Mouse (Mus musculus): ENCODE data around the gene Mief1.

Gene Mief1

DNA sequence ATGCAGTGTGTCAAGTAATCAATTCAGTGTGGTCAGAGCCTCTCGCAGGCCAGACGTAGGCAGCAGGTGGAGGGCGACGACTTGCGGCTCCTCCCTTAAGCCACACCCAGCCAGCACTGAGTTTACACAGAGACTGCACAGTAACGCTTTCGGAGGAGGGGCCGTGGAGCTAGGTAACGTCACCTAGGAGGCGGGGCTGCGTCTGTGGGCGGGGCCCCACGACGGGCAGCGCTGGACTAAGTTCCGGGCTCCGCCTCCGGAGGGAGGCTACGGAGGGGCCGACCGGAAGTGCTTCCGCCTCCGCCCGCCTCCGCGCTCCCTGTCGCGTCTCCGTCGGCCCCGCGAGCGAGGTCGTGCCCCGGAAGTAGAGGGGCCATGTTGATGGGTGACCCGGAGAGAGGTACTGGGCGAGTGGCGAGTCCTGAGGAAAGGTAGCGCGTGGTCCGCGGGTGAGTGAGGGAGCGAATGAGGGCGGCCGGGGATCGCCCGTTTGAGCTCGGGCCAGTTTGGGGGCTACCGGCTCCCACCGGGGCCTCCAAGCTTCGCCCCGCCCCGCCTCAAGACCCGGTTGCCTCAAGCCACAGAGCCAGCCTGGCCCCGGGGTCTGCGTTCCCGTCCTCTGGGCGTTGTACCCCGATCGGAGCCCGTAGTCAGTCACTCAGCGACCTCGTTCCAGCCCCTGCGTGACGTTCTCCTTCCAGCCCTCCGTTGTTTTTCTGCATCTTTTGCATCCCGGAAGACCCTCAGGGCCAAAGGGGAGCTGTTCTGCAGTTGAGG is at the start of gene Mief1:
Mief1 (plus strand) TSS at position 286 of the 777 bp plus-strand sequence.
- DNase-seq: peak; percentile 95

GRCm38 (mm10) chr15:80188927-80189326 is 44.9 kb upstream of the Mief1 start:
- DNase-seq: no peak

- no peak for DNase-seq
Measured at GRCm38 (mm10) chr15:80190075-80190474, 43.7 kb upstream of the Mief1 start.

DNA sequence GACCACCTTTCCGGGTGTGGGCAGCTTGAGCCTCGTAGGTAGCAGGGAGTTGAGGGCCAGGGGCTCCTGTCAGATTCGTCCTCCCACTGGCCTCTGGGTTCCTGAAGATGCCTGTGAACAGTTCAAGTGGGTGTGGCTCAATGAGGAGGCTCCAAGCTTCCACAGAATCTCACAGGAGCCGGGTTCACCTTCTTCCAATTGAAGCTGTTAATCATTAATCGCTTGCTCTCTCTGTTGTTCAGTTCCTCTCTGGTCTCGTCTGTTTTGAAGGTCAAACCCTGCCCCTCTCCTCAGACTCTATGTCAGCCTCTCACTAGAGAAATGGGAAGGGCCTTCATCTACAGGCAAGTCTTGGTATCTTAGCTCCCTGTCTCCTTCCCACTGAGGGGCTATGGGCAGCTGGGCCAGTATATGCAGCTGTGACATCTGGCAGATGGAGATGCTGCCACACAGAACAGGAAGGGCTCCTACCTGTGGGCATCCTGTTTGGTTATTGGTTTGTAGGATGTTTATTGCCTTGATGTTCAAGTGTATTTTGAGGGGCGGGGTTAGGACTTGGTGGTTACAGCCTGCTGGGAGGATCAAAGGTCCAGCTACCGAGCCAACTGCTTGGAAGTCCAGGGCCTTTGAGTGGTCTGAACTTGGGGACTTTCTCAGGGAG is 42.1 kb upstream of the Mief1 start:
- no peak for DNase-seq

DNA sequence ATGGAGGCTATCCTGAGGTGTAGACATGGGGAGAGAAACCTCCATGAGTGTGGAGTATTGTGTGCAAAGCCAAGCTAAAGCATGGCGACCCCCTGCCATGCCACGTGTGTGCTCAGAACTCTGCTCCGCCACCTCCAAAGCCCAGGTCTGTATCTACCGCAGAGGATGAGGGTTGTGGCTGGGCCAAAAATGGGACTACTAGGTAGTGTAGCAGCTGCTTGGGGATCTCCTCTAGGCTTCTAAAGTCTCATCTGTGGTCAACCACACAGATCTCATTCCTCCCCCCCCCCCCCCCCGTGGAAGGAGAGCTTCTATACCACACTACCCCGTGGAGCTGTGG is 41.6 kb upstream of the Mief1 start:
- DNase-seq: no peak

DNA sequence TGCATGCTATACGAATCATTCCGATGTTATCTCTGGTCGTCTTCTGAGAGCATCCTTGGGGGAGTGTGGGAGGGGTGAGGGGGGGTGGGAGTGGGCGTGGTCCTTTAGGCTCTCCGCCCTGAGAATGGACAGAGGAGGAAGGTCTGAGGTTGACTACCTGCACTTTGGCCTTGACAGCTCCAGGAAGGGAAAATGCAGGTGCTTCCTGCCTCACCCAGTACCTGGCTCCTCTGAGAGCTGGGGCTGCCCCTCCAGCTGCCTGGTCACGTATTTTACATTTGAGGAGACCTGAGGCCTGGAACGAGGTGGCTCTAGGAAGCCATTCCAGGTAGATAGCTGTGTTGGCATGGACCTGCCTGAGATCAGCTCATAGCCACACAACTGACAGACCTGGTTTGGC is 41.0 kb upstream of the Mief1 start:
- no peak for DNase-seq

- DNase-seq: no peak
Measured at GRCm38 (mm10) chr15:80199556-80199955, 34.3 kb upstream of the Mief1 start.

DNA sequence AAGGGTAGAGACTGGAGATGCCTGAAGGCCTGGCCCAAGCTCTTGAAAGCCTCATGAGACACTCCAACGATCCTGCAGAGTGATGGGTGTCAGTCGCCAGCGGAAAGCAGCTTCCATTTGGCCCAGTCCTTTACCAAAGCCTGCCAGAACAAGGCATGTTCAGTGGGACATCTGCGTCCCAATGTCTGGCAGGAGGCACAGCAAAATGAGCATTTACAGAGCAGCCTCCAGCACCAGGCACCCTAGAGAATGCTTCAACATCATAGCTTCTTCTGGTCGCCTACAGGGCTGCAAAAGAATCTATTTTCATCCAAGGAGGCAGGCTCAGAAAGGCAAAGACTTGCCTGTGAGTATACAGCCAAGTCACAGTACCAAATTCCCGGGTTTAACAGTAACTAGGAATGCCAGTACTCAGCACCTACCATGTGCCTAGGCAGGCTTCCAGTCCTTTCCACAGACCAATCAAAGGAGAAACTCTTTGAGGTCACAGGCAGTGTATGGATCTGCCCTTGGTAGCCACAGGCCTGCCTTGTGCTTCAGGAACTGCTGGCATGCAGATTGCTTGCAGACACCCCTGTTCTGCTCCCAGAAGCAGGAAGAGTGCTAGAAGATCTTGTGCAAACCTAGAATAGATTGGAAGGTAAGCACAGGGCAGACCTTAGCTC is 31.6 kb upstream of the Mief1 start:
- no peak for DNase-seq

GRCm38 (mm10) chr15:80203406-80203805 is 30.4 kb upstream of the Mief1 start:
- no peak for DNase-seq

GRCm38 (mm10) chr15:80206057-80206565 is 27.7 kb upstream of the Mief1 start:
- no peak for DNase-seq

- DNase-seq: no peak
Measured at GRCm38 (mm10) chr15:80208446-80208845, 25.4 kb upstream of the Mief1 start.

- DNase-seq: no peak
Measured at GRCm38 (mm10) chr15:80213688-80214087, 20.1 kb upstream of the Mief1 start.

DNA sequence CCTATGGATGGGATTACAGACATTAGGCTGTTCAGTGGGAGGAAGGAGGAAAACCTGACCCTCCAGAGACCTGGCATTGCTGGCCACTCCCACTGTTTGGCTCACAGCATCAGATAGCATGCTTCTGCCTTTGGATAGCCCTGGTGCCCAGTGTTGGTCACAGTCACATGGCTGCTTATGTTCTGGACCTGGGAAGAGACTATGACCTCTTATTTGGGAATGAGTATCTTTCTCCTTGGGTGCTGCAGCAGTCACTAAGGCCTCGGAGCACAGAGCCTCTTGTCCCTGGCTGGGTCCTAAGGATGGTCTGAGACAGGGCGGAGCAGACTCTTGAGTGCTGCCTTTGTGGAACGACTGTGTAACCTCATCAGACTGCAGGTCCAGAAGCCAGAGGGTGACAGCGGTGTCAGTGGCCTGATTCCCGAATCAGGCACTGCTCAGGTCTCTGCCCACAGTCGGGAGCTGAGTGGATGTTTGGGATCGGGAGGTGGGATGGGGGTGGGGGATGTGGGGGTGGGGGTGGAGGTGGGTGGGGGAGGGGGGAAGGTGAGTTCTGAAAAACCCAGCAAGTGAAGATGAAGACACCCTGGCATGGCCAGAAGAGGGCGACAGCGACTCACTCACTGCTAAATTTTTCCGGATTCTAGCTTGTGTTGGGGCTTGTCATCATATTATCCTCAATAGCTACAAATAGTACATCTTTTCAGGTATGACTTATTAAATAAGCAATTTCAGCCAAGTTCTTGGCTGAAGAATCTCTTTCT is 17.9 kb upstream of the Mief1 start:
- peak; percentile 48 for DNase-seq

DNA sequence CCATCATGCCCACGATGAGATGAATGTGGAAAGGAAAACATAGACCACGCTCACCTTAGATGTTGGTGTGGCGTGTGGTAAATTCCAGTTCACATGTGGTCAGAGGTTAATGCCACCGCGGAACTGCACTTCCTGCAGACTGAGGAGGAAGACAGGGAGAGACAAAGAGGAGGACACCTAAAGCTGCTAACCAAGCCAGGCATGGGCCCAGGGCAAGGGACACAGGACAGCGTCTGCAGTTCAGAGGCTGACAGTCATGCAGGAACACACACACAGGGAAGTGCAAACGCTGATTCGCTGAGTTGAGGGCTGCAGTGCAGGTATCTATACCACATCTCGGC is 17.4 kb upstream of the Mief1 start:
- DNase-seq: no peak

DNA sequence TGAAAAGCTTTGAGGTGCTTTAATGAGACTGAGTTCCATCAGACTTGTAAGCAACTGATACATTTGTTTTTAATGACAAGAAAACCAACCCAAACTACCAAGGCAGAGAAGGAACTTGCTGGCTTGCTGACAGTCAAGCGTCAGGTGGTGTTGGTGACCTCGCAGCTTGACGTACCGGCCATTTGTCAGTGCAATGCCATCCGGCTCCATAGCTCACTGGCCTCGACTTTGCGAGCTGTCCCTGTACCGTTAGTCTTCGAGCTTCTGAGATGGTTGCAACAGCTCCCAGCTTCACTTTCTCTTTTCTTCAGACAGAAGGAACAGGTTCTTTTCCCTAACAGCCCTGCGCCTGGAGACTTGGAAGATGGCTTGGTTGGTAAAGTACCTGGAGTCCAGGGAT is 16.3 kb upstream of the Mief1 start:
- DNase-seq: no peak

GRCm38 (mm10) chr15:80219211-80219610 is 14.6 kb upstream of the Mief1 start:
- no peak for DNase-seq

DNA sequence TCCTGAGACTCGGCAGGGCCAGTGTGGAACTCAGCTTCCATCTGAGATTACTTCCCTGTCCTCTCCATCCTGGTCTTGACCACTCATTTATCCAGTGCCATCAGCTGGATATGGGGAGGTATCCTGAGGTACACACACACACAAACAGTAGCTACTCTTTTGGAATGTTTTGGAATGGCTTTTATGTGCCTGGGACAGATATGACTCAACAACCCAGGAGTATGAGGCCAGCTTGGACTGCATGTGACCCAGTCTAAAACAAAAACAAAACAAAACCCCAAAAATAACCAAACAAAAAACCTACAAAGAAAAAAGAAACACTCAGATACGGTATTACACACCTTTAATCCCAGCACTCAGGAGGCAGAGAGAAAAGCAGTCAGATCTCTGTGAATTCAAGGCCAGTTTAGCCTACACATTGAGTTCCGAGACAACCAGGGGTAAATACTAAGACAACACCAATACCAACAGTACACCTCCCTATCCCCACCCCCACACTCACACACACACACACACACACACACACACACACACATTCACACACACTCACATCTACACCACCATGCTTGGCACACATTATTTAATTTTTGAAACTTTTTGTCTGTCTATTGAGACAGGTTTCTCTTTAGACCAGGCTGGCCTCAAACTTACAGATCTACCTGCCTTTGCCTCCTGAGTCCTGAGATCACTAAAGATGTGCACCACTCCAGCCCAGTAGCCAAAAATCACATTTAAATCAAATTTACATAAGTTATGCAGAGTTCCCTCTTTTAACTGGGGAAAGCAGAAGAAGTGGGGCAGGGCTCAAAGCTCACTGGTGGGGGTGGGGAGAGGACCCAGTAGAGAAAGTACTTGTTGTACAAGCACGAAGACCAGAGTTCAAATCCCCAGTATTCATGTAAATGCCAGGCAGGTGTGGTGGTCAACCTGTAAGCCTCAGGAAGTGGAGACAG is 13.8 kb upstream of the Mief1 start:
- no peak for DNase-seq

- DNase-seq: no peak
Measured at GRCm38 (mm10) chr15:80221031-80221430, 12.8 kb upstream of the Mief1 start.

GRCm38 (mm10) chr15:80223751-80224150 is 10.1 kb upstream of the Mief1 start:
- no peak for DNase-seq

GRCm38 (mm10) chr15:80225208-80225607 is 8.6 kb upstream of the Mief1 start:
- DNase-seq: peak; percentile 66

DNA sequence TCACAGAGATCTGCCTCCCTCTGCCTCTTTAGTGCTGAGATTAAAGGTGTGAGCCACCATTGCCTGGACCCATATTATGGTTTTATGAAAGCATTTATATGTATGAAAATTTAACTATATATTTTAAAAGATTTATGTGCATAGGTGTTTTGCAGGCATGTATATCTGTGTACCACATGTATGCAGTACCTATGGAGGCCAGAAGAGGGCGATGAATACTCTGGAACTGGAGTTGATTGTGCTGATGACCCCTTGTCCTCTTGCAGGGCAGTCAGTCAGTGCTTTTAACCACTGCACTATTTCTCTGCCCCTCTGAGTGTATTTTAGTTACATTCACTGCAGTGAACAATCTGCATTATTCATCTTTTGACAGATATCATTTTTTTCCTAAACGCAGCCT is 8.0 kb upstream of the Mief1 start:
- peak; percentile 51 for DNase-seq

Measured in right cerebral cortex, postnatal 14 days (tissue).